Mouse (Mus musculus) liver, adult 2 months (tissue): ENCODE data around the gene Adgrl3.

ENCODE experiments used
- CTCF ChIP-seq: fragments of 200-500 bp; IDR thresholded peaks from 2 replicates; pipeline ENCODE4 v1.5.1; 2011; ENCODE audit warnings: low read depth, low read length, control low read depth
- POLR2A ChIP-seq: fragments of 200-500 bp; IDR thresholded peaks from 2 replicates; pipeline ENCODE4 v1.6.1; 2011; ENCODE audit warnings: low read length, control low read depth; ENCODE audit not compliant: insufficient read depth; ENCODE audit errors: extremely low read depth

- no peak for TF ChIP-seq CTCF
- TF ChIP-seq POLR2A = no peak
Observed at GRCm38 (mm10) chr5:81124483-81124882, 104.5 kb downstream of the Adgrl3 start.
